Mouse (Mus musculus): ENCODE results near the gene Cyp4f39. TPM values are rescaled to one million over a fixed set of nuclear protein-coding genes. Genes with fewer than 3 reads are reported as not detected.
"Not testable (repeated sequence)": the region's sequence is repeated elsewhere in the genome, so short reads cannot be mapped to it uniquely, and the experiment has no call there.

The Cyp4f39 gene
- polyA plus RNA-seq, 1 experiment: 0.74 TPM

- 81% methylated on average over 5 of the region's 5 CpGs for whole genome bisulfite sequencing
- DNase-seq (ENCODE audit: low read depth, low spot score): no peak
These were observed 70.3 kb downstream of the Cyp4f39 start for GRCm38 (mm10) chr17:32522816-32523215.

- DNase-seq (ENCODE audit: low read depth, low spot score): no peak
- WGBS: 82% methylated on average over 11 of the region's 11 CpGs
These were observed 71.4 kb downstream of the Cyp4f39 start for GRCm38 (mm10) chr17:32523895-32524294.

- 97% methylated on average over 1 of the region's 1 CpGs for WGBS
These were observed 73.8 kb downstream of the Cyp4f39 start for GRCm38 (mm10) chr17:32526341-32526740.

GRCm38 (mm10) chr17:32527748-32528147, 75.2 kb downstream of the Cyp4f39 start:
- no peak for DNase-seq (ENCODE audit: low read depth, low spot score)
- WGBS: 71% methylated on average over 11 of the region's 11 CpGs

More at GRCm38 (mm10) chr17:32526341-32526740, 73.8 kb downstream of the Cyp4f39 start:
- not testable (repeated sequence) for DNase-seq (ENCODE audit: low read depth, low spot score)

- WGBS: 16% methylated on average over 26 of the region's 26 CpGs
- DNase-seq (ENCODE audit: low read depth, low spot score): peak; percentile 97
These were observed 76.2 kb downstream of the Cyp4f39 start for GRCm38 (mm10) chr17:32528408-32529337.

- 63% methylated on average over 4 of the region's 4 CpGs for WGBS
- DNase-seq (ENCODE audit: low read depth, low spot score): not testable (repeated sequence)
These were observed 79.8 kb downstream of the Cyp4f39 start for GRCm38 (mm10) chr17:32532356-32532755.

- WGBS: 66% methylated on average over 6 of the region's 6 CpGs
These were observed 81.5 kb downstream of the Cyp4f39 start for GRCm38 (mm10) chr17:32534068-32534467.

GRCm38 (mm10) chr17:32536051-32536866, 83.7 kb downstream of the Cyp4f39 start, which contains the start of gene Cyp4f16:
Cyp4f16 (plus strand) TSS chr17:32536558.
- WGBS: 2% methylated on average over 5 of the region's 5 CpGs
- DNase-seq (ENCODE audit: low read depth, low spot score): peak; percentile 96

More at GRCm38 (mm10) chr17:32534068-32534467, 81.5 kb downstream of the Cyp4f39 start:
- no peak for DNase-seq (ENCODE audit: low read depth, low spot score)

- DNase-seq (ENCODE audit: low read depth, low spot score): no peak
- 26% methylated on average over 5 of the region's 5 CpGs for WGBS
These were observed 84.3 kb downstream of the Cyp4f39 start for GRCm38 (mm10) chr17:32536867-32537250.

Other genes with a start within 250 kb of the Cyp4f39 start
- 27.9 and 32.5 TPM in 2 replicates for gene Brd4, start 168.0 kb upstream of the Cyp4f39 start, polyA plus RNA-seq (2012; rRNA removed)
- 22.7 and 41.3 TPM in 2 replicates for gene Akap8, start 131.5 kb upstream of the Cyp4f39 start, polyA plus RNA-seq (2012; rRNA removed)
- gene Akap8l, start 102.1 kb upstream of the Cyp4f39 start, polyA plus RNA-seq (2012; rRNA removed): 33.2 and 57.5 TPM in 2 replicates
- gene Wiz, start 63.3 kb upstream of the Cyp4f39 start, polyA plus RNA-seq (2012; rRNA removed): 22.9 and 29.5 TPM in 2 replicates
- 14.4 and 18.3 TPM in 2 replicates for gene Rasal3, start 49.1 kb upstream of the Cyp4f39 start, polyA plus RNA-seq (2012; rRNA removed)
- gene Pglyrp2, start 28.6 kb upstream of the Cyp4f39 start, polyA plus RNA-seq (2012; rRNA removed): 5.5 and 6.0 TPM in 2 replicates
- gene Cyp4f17, start 53.3 kb downstream of the Cyp4f39 start, polyA plus RNA-seq (2012; rRNA removed): 2.7 TPM in 2 replicates
- 61.9 and 154 TPM in 2 replicates for gene Cyp4f16, start 83.8 kb downstream of the Cyp4f39 start, polyA plus RNA-seq (2012; rRNA removed)
- gene Cyp4f37, start 168.6 kb downstream of the Cyp4f39 start, polyA plus RNA-seq (2012; rRNA removed): 0.05 TPM in 1 of 2 replicates, not detected in the other
- 138 and 188 TPM in 2 replicates for gene Cyp4f40, start 206.2 kb downstream of the Cyp4f39 start, polyA plus RNA-seq (2012; rRNA removed)
- gene Cyp4f15, start 232.9 kb downstream of the Cyp4f39 start, polyA plus RNA-seq (2012; rRNA removed): 0.31 and 0.45 TPM in 2 replicates

Measured in large intestine, adult 2 months (tissue).